Mouse (Mus musculus) bone marrow macrophage, adult 2 months (primary cell): ENCODE results near the gene Arhgap6.

Experiments
- CTCF ChIP-seq: IDR thresholded peaks from 2 replicates; pipeline ENCODE4 v1.5.1; 2012; ENCODE audit warnings: low read depth, mild to moderate bottlenecking, low read length, moderate library complexity
- POLR2A ChIP-seq: IDR thresholded peaks from 2 replicates; pipeline ENCODE4 v1.6.1; 2012; ENCODE audit warnings: mild to moderate bottlenecking, low read depth, low read length, borderline replicate concordance

DNA sequence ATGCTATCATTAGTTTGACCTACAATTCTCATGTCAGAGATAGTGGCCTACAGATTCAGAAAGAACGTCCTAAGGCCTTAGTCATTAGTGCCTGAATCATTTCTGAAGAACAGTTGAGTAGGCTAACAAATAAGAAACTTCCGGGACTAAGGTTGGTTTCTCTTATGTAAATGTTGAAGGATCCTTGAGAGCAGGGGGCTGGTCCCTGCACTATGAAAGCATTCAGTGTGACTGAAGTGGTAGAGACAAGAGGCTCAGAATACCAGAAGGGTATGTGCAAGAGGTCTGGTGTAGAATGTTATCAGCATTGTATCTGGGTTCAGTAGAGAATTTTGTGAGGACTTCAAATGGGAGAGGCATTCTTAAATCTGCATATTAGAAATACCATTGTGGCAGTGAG, 185.5 kb downstream of the Arhgap6 start:
- TF ChIP-seq POLR2A (no peak), CTCF (no peak)
